Mouse (Mus musculus) E14TG2a.4 (cell line): ENCODE data around the gene Elk3.

Experiments
- CTCF ChIP-seq: conservative IDR thresholded peaks from 2 replicates; pipeline ENCODE4 v1.5.1; 2014; ENCODE audit warnings: low read length
- NANOG ChIP-seq: IDR thresholded peaks from 2 replicates; pipeline ENCODE4 v1.6.1; 2014; ENCODE audit warnings: borderline replicate concordance, low read length, mixed read lengths
- POU5F1 ChIP-seq: IDR thresholded peaks from 2 replicates; pipeline ENCODE4 v1.6.1; 2014; ENCODE audit warnings: low read length, borderline replicate concordance

GRCm38 (mm10) chr10:93287551-93288145 is 23.3 kb downstream of the Elk3 start:
- no peak for TF ChIP-seq CTCF
- TF ChIP-seq POU5F1: no peak
- TF ChIP-seq NANOG: no peak
